Mouse (Mus musculus): Measurements from ENCODE around the gene Son.
"Not testable (repeated sequence)": the region's sequence is repeated elsewhere in the genome, so short reads cannot be mapped to it uniquely, and the experiment has no call there.

The Son gene

DNA sequence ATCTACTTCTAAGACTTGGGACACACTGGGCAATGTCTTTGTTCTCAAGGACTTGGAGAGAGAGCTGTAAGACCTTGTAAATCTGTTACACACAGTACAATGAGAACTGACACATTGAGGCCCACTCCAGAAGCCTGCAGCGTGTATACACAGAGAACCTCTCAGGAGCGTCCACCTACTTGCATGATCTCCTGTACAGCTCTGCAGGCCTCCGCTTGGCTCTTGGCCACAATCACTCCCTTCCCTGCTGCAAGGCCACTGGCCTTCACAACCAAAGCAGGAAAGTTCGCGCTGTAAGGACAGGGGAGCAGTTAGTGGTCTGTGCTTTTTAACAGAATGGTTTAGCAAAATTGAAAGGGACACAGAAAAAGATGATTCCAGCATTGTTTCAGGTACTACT is 8.1 kb upstream of the Son start:
- no peak for DNase-seq (ENCODE audit: low spot score)

DNA sequence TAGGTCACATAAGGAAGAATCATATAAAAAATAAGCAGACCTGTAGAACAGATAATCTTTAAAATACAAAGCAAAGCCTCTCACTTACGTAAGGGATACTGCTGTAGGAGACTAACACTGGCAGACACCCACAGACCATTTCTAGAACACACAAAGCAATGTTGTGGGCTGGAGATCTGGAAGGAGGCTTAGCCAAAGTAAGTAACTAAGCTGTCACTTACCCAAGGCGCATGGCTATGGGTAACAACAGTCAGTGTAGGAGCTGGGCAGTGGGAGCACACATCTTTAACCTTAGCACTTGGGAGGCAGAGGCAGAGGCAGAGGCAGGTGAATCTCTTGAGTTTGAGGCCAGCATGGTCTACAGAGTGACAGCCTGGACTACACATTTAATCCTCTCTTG is 7.7 kb upstream of the Son start:
- no peak for DNase-seq (ENCODE audit: low spot score)

DNA sequence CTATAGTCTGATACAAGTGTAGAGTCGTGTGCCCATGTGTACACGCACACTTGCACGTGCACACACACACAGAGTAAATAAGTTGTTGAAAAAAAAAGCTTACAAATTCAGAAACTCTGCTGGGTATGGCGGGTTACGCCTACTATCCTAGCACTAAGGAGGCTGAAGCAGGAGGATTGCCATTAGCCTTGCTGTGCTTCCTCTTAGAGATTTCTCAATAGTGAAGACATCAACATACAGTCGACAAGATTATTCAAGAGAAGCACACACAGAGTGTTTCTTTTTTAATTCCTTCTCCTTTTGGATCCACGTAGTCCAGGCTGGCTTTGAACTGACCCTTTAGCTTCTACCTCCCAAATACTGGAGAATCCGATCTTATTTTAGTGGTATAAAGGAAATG is 7.1 kb upstream of the Son start:
- no peak for DNase-seq (ENCODE audit: low spot score)

DNA sequence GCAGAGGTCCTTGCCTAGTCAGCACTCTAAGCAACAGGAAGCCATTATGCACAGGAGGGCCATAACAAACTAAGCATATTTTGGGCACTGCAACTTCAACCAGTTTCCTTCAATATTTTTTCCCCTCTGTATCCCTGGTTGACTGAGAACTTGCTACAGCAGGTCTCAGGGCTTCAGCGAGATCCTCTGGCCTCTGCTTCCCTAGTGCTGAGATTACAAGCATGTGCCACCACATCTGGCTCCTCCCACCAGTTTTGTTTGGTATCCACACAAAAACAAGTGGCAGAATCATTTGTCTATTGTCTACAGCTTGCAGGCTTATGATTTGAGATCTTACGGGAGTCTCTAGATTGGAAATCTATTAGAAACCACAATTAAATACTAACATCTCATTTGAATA is 2.4 kb upstream of the Son start:
- DNase-seq (ENCODE audit: low spot score): no peak

DNA sequence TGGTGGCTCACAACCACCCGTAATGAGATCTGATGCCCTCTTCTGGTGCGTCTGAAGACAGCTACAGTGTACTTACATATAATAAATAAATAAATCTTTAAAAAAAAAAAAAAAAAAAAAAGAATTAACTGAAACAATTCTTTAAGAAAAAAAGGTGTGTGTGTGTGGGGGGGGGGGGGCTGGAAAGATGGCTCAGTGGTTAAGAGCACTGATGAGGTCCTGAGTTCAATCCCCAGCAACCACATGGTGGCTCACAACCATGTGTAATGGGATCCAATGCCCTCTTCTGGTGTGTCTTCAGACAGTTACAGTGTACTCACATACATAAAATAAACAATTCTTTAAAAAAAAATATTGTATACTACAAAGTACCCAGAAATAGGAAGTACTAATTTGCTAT is 1.9 kb upstream of the Son start:
- DNase-seq (ENCODE audit: low spot score): not testable (repeated sequence)

DNA sequence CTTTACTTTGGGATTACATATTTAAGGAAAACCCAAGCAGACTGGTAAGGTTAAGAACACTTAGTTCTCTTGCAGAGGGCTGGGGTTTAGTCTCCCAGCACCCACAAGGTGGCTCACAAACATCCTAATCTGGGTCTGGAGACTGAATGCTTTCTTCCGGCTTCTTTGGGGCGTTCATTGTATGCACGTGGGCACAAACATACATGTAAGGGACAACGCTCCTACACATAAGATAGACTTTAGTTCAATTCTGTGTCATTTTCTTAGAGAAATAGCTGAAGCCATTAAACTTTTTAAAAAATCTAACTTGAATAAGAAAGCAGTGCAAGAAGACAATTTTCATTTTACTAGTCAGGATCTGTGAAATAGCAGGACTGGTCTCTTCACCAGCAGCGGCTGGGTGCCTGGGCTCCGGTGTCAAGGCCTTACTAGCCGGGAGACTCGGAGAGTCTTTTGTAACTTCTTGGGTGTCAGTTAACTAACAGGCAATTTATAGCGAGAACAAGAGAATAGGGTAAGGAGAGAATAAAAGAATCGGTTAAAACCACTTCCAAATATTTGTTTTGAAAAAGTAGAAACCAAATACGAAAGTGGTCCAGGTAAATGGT is 1.2 kb upstream of the Son start:
- DNase-seq (ENCODE audit: low spot score): no peak

DNA sequence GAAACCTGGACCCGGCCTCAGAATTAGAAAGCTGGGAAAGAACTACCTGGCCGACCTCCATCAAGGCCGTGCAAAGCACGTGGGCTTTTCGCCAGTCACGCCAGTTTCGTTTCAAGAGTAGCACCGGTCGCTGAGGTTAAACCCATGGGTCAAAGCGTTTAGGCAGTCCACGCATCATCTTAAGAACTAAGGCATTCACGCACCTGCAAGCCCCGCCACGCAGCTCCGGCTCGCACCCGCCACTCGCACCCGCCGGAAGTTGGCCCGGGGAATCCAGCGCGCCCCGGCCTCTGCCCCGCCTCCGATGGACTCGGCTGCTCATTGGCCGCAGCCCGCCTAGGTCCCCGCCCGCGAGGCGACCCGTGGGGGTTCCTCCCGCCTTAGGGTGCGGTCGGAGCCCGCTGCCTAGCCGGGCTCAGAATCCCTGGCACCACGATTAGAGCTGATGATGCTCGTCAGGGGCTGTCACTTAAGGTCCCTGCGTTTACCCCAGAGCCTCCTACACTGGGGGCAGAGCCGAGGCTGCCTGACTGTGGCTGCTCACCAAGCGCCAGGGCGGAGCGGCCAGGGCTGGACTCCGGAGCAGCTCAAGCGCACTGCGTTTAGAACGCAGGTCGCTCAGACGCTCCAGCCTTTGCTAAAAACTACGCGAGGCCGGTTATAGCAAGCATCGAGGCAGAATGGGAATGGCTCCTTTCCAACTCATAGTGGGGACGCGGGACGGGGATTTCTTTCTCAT is 456 bp upstream of the Son start, which contains the start of gene Gart:
TSS of gene Gart (minus strand) at position 272 of the 739 bp plus-strand sequence.
- DNase-seq (ENCODE audit: low spot score): peak; percentile 88

DNA sequence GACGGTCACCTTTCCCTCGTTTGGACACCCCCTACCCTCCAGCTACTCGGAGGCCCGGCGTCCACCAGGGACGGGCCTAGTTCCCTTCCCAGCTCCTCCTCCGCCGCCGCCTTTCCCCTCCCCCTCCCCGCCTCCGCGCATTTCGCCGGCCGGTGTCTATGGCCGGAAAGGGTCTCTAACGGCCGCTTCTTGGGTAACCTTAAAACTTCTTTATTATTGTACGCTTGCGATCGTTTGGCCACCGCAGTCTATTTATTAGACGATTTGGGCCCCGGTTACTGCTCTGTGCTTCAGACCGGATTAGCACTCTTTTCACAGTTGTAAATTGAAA is 879 bp downstream of the Son start:
- DNase-seq (ENCODE audit: low spot score): no peak

DNA sequence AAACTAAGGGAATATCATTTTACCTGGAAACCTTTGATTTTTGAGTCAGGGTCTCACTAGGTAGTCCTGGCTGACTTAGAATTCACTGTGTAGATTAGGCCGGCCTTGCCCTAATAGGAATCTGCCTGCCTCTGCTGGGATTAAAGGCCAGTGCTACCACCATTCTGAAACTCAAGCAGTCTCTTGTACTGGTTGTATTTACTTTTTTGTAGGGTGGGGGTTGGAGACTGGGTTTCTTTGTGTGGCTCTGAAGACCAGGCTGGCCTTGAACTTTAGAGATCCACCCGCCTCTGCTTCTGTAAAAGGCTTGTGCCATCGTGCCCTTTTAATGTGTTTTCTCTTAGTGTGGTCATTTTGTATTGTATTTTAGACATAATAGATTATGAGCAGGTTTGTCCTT is 1.9 kb downstream of the Son start:
- no peak for DNase-seq (ENCODE audit: low spot score)

DNA sequence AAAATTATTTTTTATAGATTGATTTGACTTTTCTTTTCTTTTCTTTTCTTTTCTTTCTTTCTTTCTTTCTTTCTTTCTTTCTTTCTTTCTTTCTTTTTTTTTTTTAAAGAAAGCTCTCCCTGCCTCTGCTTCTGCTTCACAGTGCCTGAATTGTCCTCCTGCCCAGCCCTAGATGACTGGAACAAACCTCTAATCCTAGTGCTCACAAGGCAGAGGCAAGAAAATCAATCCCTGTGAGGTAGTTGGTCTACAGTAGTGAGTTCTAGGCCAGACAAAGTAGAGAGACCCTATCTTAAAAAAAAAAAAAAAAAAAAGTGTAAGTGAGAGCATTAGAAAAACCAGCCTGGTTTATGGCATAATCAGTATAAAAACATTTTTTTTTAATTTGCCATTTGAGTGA is 2.5 kb downstream of the Son start:
- no peak for DNase-seq (ENCODE audit: low spot score)

DNA sequence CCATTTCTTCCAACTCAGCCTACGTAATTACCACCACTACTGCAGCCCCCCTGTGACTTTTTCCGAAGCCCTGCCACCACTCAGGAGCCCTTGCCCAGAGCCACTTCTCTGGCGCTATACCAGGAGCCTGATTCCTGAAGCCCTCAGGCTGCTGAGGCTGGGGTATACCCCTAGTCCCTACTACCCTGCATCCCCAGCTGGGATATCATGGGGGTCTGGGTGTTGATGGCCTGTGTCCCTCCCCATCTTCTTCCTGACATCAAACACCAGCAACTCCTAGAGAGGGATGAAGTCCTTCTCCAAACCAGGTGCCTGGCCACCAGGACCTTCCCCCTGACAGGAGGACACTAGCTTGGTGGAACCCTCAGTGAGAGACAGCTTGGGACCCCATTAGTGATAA is 4.9 kb downstream of the Son start:
- DNase-seq (ENCODE audit: low spot score): no peak

DNA sequence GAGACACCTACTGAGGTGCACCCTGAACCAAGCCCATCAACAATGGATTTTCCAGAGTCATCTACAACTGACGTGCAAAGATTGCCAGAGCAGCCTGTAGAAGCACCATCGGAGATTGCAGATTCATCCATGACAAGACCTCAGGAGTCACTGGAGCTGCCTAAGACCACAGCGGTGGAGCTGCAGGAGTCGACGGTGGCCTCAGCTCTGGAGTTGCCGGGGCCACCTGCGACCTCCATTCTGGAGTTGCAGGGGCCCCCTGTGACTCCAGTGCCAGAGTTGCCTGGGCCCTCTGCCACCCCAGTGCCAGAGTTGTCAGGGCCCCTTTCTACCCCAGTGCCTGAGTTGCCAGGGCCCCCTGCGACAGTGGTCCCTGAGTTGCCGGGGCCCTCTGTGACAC is 8.0 kb downstream of the Son start:
- DNase-seq (ENCODE audit: low spot score): no peak

DNA sequence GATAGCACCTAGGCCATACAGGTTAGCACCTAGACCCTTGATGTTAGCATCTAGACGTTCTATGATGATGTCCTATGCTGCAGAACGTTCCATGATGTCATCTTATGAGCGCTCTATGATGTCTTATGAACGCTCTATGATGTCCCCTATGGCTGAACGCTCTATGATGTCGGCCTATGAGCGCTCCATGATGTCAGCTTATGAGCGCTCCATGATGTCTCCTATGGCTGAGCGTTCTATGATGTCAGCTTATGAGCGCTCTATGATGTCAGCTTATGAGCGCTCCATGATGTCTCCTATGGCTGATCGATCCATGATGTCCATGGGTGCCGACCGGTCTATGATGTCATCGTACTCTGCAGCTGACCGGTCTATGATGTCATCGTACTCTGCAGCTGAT is 10.0 kb downstream of the Son start:
- DNase-seq (ENCODE audit: low spot score): no peak

DNA sequence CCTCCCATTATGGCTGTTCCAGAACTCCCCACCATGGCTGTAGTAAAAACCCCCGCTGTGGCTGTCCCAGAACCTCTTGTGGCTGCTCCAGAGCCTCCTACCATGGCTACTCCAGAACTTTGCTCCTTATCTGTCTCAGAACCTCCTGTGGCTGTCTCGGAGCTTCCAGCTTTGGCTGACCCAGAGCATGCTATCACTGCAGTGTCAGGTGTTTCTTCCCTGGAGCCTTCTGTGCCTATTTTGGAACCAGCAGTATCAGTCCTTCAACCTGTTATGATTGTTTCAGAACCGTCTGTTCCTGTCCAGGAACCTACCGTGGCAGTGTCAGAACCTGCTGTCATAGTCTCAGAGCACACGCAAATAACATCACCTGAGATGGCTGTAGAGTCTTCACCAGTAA is 11.2 kb downstream of the Son start:
- DNase-seq (ENCODE audit: low spot score): no peak

DNA sequence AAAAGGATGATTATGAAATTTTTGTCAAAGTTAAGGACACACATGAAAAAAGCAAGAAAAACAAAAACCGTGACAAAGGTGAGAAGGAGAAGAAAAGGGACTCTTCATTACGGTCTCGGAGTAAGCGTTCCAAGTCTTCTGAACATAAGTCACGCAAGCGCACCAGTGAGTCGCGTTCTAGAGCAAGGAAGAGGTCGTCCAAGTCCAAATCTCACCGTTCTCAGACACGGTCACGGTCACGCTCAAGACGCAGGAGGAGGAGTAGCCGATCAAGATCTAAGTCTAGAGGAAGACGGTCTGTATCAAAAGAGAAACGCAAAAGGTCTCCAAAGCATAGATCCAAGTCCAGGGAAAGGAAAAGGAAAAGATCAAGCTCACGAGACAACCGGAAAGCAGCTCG is 12.5 kb downstream of the Son start:
- DNase-seq (ENCODE audit: low spot score): no peak

DNA sequence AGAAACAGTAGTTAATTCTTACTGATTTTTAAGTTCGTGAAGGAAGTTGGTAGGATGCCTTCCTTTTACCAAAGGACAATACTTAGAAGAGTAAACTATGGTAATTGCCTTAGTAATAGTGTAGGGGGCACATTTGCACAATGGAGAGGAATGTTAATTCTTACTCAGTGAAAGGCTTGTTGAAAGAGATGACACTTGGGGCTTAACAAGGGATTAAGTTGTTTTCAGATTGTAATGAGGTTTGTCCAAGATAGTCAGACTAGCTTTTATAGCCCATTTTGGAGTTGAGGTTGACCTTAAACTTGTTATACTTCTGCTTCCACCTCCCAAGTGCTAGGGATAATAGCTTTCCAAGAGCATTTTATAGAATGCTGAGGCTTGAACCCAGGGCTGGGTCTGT is 14.1 kb downstream of the Son start:
- no peak for DNase-seq (ENCODE audit: low spot score)

DNA sequence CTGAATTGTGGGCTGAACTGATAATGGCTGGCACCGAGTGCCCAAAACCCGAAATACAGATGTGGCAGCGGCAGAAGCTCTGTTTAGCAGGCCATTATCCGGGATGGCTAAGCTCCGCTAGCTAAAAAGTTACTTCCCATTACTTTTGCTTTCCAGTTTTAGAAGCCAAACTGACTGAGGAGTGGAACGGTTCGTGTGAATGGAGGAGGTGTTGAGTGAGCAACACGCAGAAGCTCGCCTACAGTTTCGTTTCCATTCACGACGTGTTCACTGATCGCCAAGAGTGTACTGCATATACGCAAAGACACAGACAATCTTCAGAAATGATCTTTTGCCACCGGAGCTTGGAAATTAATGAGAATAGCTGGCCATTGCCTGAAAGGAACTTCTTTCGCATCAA is 15.0 kb downstream of the Son start:
- DNase-seq (ENCODE audit: low spot score): no peak

DNA sequence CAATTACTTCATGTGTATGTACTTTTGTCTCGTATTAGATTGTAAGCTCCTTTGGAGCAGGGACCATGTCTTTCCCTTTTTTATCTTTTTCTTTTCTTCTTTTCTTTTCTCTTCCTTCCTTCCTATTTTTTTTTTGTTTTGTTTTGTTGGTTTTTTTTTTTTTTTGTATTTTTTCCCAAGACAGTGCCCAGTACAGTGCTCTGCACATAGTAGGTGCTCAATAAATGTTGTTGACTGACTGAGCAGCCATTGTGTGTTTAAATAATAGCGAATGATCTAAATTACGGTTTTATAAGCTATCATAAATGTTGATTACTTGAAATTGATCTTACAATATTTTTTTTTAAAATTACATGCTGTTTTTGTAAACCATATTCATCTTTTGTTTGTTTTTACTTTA is 16.5 kb downstream of the Son start:
- no peak for DNase-seq (ENCODE audit: low spot score)

DNA sequence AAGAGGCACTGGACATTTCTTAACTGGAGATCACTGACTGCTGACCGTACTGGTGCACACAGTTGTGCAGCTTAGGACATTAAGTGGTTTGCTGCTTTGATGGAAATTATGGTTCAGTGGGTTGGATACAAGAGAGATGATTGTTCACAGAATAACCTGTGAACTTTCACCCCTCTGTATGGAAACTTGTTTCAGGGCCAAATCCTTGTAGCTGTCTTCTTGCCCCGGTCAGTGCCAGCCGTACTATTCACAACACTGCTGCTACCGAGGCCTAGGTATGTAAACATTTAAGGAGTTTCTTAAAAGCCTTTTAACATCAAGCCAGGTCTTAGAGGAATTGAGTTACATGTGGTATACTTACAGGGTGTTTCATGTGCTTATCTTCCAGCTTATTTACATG is 27.2 kb downstream of the Son start:
- no peak for DNase-seq (ENCODE audit: low spot score)

DNA sequence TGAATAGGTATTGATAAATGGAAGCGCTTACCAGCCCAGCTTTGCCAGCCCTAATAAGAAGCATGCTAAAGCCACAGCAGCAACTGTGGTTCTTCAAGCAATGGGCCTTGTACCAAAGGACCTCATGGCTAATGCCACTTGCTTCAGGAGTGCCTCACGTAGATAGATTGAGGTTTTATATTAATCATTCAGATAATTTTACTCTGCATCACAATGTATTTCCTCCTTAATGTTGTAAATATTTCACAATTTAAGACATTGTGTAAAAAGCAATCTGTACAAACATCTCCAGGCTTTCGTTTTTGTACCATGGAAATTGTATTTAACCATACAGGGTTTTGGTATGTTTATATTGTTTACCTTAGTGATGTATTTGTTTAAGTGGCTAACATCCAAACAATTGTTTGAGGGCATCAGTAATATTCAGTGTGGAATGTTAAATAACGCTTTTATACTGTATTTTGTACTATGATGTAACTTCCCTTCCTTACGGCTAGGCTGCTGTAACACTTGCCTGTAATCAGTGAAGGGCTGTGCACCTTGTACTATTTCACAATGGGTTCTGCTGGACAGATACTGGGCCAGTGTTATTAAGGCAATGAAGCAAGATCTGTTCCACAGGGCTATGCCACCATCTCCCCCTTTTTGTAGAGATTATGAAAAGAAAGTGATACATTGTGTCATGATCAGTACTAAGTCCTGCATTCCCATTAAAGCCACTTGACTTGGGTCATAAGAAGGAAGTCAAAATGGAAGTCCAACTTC is 31.0 kb downstream of the Son start:
- DNase-seq (ENCODE audit: low spot score): no peak

DNA sequence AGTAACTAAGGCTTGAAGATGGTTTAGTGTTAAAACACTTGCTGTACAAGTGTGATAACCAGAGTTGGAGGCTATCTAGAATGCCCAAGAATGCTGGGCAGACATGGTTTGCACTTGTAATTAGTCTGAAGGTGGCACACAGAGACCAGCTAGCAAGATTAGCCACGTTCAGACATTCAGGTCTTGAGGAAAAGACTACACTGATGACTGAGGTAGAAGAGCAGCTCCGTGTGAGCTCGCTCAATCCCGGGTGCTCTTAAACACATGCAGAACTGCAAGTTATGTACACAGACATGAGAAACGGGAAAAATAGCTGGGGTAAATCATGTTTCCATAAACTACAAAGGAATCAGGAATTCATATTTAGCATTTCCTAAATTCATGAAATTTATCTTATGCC is 33.4 kb downstream of the Son start:
- no peak for DNase-seq (ENCODE audit: low spot score)

DNA sequence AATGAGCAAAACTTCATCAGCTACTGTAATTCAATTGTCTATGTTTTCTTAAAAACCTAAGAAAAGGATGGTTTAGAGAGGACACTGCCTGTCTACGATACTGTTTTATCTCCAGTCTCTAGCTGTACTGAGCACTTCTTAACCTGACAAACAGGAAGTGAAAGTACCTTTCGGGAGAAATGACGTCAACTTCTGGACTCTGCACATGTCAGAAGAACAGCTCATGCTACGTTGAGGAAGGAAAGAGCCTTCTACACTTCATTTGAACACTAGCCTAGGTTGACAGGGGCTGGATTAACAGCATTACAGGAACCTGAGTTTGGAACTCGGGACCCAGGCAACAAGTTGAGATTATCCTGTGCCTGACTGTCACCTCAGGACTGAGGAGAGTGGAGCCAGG is 38.2 kb downstream of the Son start:
- no peak for DNase-seq (ENCODE audit: low spot score)

DNA sequence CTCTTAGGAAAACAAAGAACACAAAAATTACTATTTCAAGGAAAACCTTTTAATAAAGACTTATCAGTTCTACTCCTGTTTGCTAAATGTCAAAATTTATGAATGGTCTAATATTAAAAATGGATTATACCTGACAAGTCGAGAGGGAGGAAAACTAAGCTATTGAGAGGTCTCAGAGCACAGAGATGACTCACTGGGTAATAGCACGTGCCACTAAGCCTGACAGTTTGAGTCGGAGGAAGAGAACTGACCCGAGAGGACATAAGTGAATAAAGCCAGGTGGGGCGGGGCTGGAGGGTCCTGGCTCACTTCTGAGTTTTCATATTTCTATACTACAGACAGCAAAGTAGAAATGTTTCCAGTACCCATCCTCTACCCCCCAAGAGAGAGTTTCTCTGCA is 39.1 kb downstream of the Son start:
- DNase-seq (ENCODE audit: low spot score): no peak
